Mouse (Mus musculus) heart, postnatal 0 days (tissue): Measurements from ENCODE around the gene Hoxa5.

Experiments
- CTCF ChIP-seq: IDR thresholded peaks from 2 replicates; pipeline ENCODE4 v1.5.1; 2016; ENCODE audit warnings: antibody characterized with exemption, control low read depth, low read depth
- EP300 ChIP-seq: IDR thresholded peaks from 2 replicates; pipeline ENCODE4 v1.6.1; 2016; ENCODE audit warnings: antibody characterized with exemption, low read depth

- no peak for TF ChIP-seq CTCF
- TF ChIP-seq EP300, result no peak
Measured at GRCm38 (mm10) chr6:52190410-52190809, 14.0 kb downstream of the Hoxa5 start.
